Mouse (Mus musculus): Measurements from ENCODE around the gene Dbh.

The Dbh gene

DNA sequence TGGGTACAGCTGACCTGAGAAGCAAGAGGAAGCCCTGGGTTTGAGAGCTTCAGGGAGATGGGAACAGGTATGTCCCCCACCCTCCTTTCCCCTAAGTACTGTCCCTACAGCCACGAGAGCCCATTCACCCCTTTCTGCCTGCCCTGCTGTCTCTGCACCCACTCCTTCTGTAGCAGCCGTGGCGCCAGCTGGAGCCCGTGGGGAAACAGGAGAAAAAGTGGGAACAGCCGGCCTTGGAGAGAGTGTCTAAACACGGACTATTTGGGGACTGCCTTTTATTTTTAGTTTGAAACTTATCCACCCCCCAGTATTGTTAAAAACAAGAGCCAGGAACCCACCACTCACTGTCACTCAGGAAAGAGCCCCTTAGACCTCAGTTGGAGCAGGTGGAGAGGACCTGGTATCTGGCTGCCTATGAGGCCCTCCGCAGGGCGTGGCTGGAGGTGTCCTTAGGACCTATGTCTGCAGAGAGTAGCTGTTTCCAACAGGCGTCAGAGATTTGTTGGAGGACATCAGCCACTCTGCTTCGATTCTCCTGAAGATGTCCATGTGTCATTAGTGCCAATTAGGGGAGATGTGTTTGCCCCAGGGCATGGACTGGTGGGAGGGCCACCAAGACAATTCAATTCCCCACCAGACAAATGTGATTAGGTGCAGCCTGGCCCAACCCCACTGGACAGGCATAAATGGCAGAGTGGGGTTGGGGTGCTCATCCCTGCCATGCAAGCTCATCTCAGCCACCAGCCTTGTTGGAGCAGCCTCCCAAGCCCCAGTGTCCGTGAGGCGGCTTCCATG is at the start of gene Dbh:
Dbh (plus strand) TSS at position 438 of the 795 bp plus-strand sequence.
- no peak for DNase-seq (ENCODE audit: extremely low spot score, low read depth, low spot score)

DNA sequence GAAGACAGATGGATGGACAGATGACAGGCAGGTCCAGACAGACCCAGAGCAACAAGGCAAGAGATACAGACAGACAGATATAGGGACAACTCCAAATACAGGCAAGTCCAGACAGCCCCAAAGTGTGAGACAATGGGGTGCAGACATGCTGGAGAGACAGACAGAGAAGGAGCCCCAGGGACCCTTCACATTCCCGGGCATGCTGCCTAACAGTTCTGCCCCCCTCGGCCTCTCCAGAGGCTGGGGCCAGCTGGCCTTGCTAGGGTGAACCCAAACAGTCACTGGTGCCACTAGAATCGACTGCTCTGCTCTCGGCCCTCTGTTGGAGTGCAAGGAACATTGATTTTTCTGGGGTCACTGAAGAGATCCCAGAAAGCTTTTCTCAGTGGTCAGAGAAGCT is 46.6 kb upstream of the Dbh start:
- DNase-seq (ENCODE audit: extremely low spot score, low read depth, low spot score) = no peak

DNA sequence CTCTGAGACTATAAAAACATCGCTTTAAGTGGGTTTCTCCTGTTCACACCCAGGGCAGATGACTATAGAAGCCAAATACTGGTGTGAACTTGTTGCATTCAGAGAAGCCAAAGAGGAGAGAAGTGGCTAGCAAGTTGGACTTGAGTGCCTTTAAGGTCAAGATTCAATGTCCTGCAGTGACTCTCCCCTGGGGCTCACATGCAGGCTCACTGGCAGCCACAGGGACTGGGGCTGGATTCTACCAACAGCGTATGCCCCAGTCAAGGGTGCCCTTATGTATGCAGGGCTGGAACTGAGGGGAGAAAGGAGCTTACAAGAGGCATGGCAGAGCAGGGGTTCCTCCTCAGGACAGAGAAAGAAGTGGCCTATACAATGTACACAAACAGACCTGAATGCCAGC is 45.3 kb upstream of the Dbh start:
- no peak for DNase-seq (ENCODE audit: extremely low spot score, low read depth, low spot score)

DNA sequence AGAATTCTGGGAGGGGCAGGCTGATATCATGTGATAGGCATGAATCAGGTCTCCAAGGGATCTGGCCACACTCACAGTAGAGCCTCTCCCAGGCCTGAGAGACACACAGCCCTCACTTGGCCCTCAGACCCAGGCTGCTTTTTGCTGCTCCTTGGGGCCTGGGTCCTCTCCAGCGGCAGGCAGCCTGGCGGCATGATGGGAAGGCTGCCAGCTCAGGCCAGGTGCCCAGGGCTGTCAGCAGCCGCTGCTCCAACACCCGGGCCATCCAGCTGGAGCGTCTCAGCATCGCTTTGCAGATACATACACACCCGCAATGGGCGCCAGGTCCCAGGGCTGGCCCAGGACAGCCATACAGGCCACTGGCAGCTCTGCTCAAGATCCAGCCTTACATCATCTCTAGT is 44.8 kb upstream of the Dbh start:
- no peak for DNase-seq (ENCODE audit: extremely low spot score, low read depth, low spot score)

DNA sequence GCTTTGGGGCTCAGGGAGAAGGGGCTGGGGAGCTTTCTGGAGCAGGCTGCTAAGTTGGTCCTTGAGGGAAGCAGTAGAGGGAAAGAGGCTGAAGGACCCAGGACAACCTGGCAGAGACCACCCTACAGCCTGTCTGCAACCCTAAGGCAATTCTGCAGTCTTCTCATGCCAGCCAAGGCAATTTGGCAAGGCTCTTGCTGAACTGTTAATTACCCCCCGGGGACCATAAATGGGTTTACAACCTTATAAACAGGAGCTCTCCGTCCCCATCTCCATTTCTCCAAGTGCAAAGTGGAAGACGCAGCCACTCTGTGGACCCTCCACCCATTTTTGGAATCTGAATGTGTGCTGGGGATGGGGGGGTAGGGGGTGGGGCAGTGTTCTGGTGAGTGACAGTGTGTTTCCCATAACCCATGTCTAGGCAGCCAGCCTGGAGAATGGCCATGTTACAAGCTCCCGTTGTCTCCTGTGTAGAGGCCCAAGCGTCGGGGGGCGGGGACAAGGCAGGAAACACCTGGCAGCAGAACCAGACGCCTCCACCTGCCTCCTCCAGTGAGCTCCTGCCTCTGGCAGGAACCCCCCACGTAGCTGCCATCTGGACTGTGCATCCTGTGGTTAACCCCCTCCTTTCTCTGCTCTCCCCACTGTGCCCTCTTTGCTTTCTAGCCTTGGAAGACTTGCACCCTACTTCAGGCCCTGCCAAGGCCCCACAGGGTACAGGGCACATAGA is 43.2 kb upstream of the Dbh start:
- peak; percentile 54 for DNase-seq (ENCODE audit: extremely low spot score, low read depth, low spot score)

DNA sequence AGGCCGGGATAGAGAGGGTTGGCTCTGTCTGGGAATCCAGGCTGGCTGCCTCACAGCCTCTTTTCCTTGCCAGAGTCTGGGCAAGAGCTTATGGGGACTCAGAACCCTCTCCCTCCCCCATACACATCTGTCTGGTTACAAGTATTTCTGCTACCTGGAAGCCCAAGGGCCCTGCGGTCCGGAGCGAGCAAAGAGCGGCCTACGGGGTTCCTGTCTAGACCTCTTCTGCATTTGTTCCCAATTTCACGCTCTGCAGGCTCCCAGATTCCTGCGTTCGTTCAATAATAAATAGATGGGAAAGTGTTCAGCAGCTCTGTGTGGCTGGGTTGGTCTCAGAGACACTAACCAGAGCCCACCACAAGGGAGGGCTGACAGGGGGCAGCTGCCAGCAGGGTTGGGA is 42.5 kb upstream of the Dbh start:
- no peak for DNase-seq (ENCODE audit: extremely low spot score, low read depth, low spot score)

DNA sequence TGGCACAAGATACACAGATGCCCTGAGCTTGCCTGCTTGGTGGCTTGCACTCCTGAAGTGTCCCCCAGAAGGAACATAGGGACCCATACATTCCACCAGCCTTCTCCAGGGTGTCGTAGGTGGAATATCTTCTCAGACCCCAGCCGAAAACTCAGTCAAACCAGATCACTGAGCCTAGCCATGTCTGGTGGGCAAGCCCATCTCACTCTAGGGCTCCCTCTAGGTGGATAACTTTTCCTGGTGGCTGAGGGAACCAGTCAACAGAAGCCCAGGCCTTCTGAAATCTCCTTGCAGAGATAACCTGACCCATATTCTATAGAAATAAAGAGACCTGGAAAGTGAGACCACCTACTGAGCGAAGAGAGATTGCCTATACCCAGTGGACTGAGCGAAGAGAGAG is 41.9 kb upstream of the Dbh start:
- no peak for DNase-seq (ENCODE audit: extremely low spot score, low read depth, low spot score)

DNA sequence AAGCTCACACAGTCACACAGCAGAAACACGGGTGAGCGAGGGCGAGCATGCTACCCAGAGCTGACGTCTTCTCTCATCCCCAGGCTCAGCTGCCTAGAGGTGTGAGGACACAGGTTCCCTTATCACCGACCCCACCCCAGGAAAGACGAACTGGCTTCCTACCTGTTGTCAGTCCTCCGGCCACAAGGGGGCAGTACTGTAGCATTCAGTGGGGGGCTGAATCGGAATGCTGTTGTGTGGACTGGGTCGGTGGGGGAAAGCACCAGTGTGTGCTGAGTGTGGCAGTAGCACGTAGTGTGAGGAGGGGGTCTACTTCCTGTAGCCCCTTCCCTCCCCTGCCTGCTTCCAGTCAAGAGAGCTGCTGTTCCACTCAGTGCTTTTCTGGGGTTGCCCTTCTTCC is 39.1 kb upstream of the Dbh start:
- DNase-seq (ENCODE audit: extremely low spot score, low read depth, low spot score) = no peak

DNA sequence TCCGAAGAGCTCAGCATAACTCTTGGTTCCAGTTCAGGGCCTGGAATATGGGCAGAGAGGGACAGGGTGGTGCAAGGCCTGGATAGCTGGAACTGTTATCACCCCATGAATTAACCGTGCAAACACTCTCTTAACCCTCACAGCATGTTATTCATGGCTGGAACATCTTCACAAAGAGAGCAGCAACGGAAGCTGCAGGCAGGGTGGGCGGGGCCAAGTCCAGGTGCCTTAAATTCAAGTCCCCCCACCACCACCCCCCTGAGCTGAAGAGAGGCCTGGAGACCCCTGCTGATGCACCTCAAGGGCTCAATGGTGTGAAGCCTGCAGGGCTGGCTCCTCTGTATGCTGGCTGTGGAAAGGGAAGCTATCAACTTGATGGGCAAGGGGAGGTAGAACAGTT is 38.5 kb upstream of the Dbh start:
- DNase-seq (ENCODE audit: extremely low spot score, low read depth, low spot score) = no peak

DNA sequence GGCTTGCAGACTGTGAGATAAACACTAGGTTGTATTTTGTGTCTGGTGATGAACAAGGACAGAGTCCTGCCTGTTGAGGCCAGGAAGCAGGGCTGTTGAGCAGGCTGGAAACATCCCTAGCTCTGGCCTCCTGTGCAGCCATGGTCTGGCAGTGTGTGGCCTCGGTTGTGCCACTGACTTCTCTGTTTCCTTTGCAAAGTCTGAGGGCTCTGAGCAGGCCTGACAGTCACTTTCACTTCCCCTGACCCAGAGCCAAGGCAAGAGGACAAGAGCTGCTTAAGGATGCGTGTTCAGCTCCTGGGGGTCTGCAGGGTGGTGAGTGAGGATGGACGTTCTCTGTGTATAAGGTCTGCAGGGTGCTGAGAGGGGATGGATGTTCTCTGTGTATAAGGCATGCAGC is 36.0 kb upstream of the Dbh start:
- DNase-seq (ENCODE audit: extremely low spot score, low read depth, low spot score) = no peak

DNA sequence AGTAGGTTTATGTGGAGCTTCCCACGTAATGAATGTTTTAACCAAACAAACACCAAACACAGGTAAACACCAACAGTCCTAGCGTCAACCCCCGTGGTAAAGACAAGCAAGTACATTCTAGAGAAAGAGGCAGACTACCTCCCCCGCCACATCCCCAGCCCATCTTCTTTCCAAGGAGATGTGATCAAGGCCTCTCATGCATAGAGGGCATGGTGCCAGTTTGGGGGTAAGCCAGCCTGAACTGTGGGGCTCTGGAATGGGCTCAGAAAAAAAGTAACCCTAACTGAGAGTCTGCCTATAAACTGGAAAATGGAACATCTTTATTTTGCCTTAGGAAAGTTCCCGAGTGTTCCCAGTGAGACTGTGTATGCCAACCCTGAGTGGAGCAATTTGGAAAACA is 29.1 kb upstream of the Dbh start:
- no peak for DNase-seq (ENCODE audit: extremely low spot score, low read depth, low spot score)

DNA sequence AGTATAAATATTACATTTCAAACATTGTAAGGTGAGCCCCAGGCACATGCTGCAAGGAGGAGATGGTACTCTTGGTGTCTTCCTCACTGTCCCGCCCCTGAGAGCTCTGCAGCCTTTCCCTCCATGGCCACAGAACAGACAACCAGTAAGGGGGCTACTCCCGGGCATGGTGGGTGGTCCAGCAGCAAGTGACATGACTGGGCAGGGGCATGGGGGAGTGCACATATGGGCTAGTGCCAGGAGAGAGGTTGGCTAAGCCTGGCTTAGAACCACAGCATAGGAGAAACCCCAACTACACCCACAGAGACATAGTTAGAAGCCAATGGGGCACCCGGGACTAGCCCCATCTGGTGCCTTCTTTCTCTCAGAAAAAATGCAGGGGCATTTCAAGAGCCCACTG is 28.7 kb upstream of the Dbh start:
- DNase-seq (ENCODE audit: extremely low spot score, low read depth, low spot score) = no peak

DNA sequence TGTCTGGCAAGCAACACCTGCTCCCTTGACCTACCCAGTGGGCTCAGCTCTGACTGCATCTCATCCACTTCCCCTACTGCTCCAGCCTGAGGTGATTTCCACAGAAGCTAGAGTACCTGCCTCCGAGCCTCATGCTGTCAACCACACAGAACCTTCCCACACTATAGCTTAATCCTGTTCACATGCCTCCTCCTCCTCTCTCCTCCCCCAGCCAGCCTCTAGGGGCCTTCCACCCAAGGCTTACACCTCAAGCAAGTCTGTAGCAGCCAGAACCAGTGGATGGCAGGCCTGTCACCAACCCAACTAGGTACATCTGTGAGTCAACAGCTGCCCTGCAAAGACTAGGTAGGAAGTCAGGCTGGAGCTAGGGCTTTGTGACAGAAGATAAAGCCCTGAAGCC is 28.2 kb upstream of the Dbh start:
- no peak for DNase-seq (ENCODE audit: extremely low spot score, low read depth, low spot score)

DNA sequence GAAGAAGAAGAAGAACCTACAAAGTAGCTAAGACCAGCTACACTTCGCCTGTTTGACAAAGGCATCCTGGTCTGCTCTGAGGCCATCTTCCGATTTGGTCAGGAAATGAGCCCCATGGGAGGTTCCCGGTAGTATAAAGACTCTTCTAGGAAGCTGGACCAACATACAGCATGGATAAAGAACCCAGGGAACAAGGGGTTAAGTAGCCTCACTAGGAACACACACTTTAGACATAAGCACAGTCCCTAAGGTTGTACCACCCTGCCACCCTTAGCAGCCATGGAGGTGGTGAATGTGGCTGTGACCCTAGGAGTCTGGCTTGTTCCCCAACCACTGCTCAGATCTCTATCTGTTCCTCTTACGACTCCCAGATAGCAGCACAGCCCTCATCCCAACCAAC is 26.7 kb upstream of the Dbh start:
- no peak for DNase-seq (ENCODE audit: extremely low spot score, low read depth, low spot score)

DNA sequence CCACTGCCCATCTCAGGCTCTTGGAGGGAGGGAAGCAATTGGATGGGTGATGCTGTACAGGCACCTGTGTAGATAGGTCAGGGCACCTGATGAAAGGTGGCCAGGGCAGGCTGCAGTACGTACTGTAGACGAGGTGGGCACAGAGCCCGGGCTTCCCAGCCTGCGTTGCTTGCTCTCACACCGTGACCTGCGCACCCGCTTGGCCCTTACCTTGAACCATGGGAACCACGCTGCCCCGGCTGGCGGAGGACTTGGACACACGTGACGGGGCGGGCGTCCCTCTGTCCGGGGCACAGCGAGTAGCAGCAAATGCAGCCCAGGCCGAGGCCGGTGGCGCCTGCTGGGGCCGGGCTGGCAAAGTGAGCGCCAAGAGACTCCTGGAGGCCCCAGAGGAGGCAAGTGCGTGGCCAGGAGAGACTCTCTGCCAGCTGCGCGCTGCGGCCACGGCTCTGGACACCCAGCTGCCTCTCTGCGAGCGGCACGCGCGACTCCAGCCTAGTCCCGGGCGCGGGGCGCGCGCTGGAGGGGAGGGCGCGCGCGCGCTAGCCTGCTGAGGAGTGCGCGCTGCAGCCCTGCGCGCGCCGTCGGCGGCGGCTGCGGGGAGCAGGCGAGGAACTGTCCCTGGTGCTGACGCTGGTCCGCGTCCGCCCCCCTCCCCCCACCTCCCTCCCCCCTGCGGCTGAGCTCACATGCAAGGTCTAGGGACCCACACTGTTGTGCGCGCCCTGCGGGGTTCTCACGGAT is 22.9 kb upstream of the Dbh start, which contains the start of gene Fam163b:
Fam163b (minus strand) TSS at position 542 of the 744 bp plus-strand sequence.
- DNase-seq (ENCODE audit: extremely low spot score, low read depth, low spot score) = no peak

DNA sequence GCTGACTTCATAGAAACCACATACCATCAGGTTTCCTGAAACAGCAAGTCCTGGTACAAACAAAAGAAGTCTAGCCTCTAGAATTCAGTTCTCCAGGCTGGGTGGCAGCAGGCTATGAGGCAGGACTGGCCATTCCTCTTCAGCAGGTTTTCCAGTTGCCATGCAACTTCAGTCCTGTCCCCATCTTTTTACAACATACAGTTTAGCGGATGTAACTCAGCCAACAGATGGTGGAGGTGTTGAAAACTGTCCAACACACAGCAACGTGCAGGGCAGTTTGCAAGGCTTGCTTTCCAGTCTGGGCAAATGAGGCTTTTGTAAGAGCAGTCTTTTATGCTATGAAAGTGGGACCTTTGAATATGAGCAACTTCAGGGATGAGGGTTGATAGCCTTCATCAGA is 20.1 kb upstream of the Dbh start:
- DNase-seq (ENCODE audit: extremely low spot score, low read depth, low spot score) = no peak

DNA sequence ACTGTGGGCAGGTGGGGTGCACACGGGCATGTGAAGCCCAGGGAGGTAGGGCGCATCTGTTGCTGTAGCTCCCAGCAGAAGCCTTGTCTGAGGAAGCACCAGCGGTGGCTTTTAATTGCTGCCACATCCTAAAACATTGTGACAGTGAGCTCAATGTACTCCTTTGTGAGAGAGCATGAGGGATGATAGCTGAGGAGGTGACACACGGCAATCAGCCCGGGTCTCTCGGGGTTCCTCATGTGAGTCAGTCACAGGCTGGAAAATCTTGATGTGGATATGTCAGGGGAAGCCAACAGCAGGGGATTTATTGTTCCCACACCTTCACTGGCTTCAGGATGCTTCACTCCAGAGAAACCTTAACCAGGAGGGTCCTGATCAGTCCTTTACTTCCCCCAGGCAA is 18.2 kb upstream of the Dbh start:
- no peak for DNase-seq (ENCODE audit: extremely low spot score, low read depth, low spot score)

DNA sequence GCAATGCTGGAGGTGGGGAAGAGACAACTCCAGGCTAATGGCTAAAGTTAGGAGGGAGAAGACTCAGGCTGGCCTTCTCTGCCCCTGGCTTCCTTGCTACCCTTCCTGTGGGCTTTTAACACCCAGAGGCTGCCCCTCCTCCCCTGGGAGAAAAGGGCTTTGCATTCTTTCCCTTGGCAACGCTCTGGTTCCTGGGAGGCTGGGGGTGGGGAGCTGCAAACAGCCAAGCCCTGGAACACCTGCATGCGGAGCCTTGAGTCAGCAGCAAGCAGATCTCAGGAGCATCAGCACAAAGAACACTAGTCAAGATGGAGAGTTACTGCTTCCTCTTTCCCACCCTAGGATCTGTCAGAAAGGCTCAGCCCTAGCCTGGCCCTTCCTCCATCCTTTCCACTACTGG is 15.6 kb upstream of the Dbh start:
- DNase-seq (ENCODE audit: extremely low spot score, low read depth, low spot score) = no peak

DNA sequence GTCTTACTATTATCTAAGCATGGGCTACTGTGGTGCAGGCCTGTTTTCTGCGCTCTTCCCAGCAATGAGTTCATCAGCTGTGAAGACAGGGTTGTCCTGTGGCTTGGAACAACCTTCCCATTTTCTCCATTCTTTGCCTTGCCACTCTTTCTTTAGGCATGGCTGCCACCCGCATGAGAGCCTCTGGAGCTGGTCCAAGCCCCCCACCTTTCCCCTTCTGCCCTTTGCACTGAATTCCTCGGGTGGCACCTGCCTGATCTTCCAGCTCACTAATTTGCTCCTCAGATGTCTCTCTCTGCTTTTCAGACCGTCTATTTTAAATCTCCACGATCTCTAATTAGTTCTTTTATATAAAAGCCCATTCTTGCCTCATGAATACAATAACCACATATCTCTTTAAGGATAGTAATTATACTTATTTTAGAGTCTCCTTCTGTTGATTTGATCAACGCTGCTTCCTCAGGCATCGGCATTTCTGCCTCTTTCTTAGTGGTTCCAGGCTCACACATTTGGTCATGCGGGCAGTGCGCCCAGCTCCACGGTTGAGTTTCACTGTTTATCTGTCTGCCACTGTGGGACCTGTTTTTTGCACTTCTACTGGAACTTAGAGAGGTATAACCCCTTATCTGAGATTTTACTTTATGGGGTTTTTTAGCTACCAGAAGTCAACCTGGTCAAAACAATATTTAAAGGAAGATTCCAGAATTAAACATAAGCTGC is 10.4 kb upstream of the Dbh start:
- DNase-seq (ENCODE audit: extremely low spot score, low read depth, low spot score) = no peak

DNA sequence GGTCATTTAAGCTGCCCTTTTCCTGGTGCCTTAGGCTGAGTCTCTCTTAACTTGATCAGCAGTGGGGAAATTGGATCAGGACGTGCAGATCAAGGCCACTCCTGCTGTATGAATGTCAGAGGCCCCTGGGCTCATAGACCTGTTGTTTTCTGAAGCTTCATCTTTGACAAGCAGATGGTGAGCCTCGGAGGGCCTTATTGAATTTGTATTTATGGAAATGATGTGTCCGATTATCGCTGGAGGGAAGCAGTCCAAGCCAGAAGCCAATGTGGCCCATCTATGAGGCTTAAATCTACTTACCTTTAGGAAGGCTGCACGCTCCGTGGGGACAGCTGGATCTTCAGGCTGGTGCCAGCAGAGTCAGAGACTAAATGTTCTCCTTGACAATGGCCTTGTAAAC is 8.4 kb upstream of the Dbh start:
- DNase-seq (ENCODE audit: extremely low spot score, low read depth, low spot score) = no peak

DNA sequence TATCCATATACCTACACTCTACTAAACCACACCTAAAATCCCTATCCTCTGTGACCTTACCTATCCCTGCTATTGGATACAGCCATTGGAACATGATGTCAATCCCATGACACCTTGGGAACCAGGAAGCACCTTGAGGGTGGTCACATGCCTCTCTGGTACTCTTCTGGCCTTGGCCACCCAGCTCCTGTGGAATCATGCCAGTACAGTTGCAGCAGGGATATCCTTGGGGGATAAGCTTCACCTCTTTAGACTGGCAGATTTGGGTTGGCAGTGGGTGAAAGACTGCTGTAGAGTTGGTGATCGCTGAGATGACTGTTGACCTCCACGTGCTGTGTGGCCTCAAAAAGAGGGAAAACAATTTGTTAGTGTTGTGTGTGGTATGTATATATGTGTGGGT is 3.5 kb upstream of the Dbh start:
- DNase-seq (ENCODE audit: extremely low spot score, low read depth, low spot score) = no peak
